Mouse (Mus musculus) T-cell, adult 2 months (primary cell): ENCODE data around the gene Vps11.
"Not testable (repeated sequence)": the region's sequence is repeated elsewhere in the genome, so short reads cannot be mapped to it uniquely, and the experiment has no call there.

Source experiments
- DNase-seq: peaks from one replicate; pipeline ENCODE4 v3.0.0; 2022; ENCODE audit warnings: low spot score

The Vps11 gene

DNA sequence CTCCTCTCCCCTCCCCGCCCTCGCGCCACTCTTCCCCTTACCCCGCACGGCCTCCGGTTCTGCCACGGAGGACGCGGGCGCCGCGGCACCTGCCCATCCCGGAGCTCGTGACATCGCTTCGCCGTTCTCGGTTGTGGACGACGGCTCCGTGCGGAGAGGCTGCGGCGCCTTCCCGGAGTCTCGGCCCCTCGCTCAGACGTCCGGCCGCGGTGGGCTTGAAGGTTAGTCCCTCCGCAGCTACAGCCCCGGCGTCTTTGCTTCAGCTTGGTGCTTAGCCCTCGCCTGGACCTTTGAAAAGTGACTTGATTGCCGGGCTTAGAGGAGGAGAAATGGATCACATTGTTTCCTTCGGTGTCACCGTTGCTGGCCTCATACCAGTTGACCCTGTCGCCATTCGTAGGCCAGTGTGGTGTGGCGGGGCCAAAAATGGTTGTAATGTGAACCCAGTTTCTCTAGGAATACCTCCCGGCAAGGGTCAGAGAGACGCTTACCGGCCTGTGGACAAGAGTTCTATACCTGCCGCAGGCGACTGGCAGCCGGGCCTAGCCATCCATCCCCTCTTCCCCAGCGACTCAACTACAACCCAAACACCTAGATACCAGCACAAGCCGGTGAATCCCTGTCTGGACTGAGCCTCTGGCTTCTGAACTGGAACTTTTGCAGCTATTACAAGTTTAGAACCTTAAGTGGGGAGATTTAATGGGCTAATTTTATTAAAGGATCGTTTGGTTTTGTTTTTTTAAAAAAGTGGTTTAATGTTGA, 26.0 kb downstream of the Vps11 start:
- DNase-seq = no peak

DNA sequence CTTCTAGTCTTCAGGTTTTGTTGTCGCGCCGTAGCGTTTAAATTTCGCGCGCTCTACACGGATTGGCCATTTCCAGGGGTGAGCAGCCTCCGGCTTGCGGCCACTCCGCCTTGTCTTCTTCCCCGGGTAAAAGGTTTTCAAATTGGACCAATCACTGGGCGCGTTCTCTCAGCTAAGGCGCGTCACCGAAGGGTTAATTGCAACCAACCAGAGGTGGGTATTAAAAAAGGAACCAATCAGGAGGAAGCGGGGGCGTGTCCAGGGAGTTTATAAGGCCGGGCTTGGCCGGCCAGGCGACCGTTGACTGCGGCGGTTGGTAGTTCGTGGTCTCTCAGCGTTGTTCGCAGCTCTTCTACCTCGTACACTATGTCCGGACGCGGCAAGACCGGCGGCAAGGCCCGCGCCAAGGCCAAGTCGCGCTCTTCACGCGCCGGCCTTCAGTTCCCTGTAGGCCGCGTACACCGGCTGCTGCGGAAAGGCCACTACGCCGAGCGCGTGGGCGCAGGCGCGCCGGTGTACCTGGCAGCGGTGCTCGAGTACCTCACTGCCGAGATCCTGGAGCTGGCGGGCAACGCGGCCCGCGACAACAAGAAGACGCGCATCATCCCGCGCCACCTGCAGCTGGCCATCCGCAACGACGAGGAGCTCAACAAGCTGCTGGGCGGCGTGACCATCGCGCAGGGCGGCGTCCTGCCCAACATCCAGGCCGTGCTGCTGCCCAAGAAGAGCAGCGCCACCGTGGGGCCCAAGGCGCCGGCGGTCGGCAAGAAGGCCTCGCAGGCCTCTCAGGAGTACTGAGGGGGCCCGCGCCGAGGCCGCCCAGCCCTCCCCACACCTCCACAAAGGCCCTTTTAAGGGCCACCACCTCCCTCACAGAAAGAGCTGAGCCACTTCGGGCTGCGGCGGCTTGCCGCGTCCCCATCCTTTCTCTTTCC, 26.8 kb downstream of the Vps11 start, which contains the start of gene H2afx:
Gene H2afx, plus strand, starts transcription at position 299 of the 935 bp plus-strand sequence.
- peak; percentile 99 for DNase-seq

DNA sequence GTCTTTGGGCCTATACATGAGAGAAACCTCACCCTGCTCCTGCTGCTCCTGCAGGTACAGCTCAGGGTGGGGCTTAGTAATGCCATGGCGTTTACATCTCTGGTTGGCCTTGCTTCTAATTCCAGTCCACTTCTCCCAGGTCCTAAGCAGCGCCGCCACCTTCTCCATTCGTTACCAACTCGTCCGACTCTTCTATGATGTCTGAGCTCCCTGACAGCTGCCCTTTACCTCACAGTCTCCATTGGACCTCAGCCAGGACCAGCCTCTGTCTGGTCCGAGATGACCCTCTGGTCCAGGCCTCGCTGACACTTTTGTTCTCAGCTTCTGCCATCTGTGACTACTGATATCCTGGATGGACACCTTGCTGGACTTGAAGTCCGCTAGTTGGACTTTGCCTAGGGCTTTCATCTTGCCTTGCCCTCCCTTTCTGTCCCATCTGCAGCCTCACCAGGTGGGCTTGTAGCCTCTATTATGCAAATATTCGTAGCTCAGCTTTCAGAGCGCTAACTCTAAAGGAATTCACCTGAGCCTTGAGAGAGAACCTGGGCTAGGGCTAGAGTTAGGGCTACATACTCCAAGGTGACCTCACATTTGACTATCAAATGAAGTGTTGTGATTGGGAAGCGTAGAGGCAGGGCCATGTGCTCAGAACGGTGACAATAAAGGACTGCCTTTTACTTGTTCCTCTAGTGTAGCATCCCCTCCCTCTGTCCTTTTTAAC, 28.4 kb downstream of the Vps11 start:
- no peak for DNase-seq

DNA sequence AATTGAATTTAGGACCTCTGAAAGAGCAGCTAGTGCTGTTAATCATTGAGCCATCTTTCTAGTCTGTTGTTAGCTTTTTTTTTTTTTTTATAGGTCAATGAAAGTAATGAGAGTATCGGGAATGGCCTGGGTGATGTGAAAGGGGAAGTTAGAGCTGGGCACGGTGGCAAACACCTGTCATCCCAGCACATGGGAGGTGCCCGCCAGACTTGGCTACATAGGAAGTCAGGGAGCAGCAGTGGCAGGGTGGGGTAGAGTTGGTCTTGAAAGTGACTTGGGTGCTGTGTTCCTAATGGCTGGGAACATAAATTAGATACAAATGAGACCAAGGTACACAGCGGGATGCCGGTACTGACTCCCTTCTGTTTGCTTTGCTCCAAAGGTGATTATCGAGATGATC, 30.7 kb downstream of the Vps11 start:
- no peak for DNase-seq

DNA sequence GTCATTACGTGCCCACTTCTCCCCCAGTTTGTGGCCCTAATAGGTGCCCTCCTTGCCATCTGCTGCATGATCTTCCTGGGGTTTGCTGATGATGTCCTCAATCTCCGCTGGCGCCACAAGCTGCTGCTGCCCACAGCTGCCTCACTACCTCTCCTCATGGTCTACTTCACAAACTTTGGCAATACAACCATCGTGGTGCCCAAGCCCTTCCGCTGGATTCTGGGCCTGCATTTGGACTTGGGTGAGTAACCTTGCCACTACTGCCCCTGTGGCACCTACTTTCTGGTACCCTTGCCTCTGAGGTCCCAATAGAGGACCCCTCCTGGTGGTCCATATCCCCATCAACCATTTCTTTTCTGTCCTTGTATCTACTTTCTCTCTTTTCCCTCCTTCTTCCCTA, 33.5 kb downstream of the Vps11 start:
- DNase-seq = no peak

DNA sequence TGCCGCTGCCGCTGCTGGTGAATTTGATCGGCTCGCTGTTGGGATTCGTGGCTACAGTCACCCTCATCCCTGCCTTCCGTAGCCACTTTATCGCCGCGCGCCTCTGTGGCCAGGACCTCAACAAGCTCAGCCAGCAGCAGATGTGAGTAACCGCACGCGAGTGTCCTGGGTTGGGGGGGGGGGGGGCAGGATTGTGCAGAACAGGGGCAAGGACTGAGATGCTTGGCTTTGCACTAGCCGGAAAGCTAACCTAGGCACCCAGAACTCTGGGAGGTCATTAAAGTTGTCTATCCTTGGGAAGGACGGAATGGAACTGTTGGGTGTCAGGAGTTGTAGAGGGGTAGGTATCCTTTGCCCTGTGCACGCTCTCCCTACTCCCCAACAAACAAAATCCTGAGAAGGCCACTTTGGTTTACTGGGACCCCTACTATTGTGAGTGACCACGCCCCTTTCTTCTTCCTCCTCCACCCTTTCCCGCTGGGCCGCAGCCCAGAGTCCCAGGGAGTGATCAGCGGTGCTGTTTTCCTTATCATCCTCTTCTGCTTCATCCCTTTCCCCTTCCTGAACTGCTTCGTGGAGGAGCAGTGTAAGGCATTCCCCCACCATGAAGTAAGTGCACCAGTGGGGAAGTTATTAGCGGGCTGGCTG, 34.3 kb downstream of the Vps11 start:
- DNase-seq = no peak

DNA sequence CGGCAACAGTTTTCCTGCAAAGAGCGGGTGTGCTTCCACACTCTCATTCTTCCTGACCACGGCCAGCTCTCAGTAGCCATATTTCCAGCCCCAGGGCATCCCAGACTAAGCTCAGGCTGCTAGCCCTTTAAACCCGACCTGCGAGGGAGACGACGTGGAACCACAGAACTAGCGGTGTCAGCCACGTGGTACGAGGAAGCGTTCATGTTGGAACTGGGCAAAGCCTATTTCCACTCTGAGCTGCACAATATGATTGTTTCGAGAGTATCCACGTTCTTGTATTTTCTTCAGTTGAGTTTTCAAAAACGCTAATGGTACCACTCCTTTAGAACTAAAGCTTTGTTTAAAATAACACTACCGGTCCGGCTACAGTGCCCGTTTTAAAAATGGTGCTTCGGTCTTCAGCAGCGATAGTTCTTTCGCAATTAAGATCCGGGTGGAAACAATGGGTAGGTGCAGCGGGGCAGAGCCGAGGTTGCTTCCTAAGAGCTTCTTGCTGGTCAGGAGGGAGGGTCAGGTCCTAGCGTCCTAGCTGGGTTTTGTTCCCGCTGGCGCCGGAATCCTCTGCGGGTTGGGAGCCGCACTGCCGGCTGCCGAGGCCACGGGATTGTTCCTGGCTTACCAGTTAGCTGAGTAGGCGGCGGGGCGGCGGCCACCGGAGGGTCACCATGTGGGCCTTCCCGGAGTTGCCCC, 35.0 kb downstream of the Vps11 start:
- peak; percentile 81 for DNase-seq

DNA sequence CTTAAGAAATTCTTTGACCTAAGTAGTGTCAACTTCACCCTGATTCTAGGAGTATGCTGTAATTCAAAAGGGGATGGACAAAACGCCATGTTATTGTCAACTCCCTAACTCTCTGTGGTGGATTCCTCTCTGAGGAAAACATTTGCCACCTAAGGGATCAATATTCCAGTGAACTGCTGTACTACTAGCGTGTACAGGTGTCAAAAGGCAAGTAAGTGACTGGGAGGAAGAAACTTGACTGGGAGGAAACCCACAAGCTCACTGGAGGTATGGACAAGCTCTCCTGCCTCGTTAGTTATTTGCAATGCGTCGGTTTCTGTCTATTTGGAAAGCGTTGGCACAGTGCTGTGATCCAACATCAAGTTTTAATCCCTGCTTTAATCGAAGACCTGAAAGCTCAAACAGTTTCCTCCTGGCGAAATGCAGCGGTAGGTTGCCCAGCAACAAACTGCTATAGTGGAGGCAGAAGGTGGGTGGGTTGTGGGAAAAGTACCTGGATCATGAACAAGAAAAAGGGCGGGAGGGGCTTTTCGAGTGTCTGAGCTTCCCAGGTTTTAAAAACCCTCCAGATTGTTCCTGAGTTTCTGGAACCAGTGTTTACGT, 35.6 kb downstream of the Vps11 start, which contains the start of gene Dpagt1:
Gene Dpagt1, plus strand, starts transcription at position 252 of the 603 bp plus-strand sequence.
- no peak for DNase-seq

DNA sequence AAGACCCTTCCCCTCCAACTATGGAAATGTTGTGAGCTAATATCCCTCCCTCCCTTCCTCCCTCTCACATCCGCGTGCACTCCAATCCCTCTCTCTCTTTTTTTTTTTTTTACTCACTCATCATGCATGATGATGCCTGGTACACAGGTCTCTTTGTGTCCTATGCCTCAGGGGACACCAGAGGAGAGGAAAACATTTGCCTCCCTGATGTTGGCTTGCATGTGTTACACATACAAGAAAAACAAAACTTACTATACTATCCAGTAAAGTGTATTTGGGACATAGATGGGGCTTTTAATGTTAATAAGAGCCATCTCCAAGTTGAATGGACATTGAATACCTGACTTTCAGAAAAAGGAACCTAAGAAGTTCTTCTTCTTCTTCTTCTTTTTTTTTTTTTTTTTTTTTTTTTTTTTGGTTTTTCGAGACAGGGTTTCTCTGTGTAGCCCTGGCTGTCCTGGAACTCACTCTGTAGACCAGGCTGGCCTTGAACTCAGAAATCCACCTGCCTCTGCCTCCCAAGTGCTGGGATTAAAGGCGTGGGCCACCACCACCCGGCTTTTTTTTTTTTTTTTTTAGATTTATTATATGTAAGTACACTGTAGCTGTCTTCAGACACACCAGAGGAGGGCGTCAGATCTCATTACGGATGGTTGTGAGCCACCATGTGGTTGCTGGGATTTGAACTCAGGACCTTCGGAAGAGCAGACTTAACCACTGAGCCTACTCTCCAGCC, 36.3 kb downstream of the Vps11 start:
- not testable (repeated sequence) for DNase-seq

DNA sequence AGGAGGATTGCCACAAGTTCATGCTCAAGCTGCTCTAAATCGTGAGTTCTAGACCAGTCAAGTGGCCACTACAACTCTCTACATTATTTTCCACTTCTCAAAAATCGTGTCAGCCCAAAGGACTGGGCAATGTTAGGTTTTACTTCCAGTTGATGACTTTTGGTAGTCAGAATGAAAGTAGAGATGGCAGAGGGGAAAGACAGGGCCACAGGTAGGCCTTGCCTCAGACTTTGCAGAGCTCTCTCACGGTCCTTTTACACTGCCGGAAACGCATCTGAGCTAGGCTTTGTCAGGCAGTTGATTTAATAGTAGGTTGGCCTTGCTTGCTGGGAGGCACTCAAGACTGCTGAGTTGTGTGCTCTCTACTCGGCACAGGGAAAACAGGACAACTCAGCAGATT, 37.3 kb downstream of the Vps11 start:
- no peak for DNase-seq

DNA sequence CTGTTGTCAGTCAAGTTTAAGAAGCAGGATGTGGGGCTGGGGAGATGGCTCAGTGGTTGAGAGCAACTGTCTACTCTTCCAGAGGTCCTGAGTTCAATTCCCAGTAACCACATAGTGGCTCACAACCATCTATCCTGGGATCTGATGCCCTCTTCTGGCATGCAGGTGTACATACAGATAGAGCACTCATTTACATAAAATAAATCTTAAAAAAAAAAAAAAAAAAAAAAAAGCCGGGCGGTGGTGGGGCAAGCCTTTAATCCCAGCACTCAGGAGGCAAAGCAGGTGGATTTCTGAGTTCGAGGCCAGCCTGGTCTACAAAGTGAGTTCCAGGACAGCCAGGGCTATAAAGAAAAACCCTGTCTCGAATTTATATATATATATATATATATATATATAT, 37.8 kb downstream of the Vps11 start:
- not testable (repeated sequence) for DNase-seq

DNA sequence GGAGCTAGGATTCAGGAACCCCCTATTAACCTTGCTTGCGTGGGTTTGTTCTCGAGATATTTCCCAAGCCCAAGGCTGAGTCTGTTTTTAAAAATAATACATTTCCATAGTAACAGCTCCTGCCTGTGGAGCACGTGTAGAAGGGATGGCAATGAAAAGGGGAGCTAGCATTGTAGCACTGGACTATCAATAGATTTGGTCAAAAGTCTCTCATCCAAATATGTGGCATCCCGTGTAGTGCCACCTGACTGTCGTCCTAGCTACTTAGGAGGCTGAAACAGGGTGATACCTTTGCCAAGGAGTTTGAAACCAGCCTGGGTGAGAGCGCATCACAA, 40.7 kb downstream of the Vps11 start:
- DNase-seq = no peak

DNA sequence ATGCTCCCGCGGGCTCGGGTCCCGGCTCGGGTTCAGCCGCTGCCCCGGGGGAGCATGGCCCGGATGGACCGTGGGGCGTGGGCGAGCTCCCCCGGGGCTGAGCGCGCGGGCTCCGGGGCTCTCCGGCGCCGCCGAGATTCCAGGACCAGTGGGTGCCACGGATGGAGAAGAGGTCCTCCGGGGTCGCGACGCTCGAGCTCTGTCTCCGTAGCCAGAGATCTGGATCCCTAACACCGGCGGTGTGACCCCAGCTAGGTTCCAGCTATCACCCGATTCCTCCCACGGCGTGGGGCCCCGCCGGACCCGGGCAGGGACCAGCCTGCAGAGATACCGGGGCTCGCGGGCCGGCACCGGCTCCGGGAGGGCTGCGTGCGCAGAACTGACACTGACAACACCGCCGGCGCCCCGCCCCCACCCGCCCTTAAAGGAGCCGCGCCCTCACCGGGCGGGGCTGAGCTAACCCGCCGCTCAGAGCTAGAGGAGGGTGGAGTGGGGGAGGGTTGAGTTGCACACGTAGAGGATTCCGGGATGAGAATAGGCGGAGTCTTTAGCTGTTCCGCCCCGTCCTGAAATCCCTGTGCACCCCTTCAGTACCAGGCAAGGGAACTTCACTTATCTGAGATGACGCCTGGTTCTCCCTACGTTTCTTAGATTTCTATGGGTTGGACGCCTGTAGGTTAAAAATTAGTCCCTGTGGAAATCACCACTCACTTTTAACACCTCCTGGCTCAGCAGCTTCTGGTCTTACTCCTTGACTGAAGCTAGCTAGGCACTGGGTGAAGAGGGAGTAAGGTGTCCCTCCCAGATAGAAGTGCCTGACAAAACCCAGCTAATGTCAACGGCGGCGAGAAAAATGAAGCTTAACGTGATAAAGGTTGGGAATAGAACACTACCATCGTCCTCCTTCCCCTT, 41.3 kb downstream of the Vps11 start, which contains the start of gene C2cd2l:
Gene C2cd2l, minus strand, starts transcription at position 399 of the 912 bp plus-strand sequence.
- peak; percentile 61 for DNase-seq

DNA sequence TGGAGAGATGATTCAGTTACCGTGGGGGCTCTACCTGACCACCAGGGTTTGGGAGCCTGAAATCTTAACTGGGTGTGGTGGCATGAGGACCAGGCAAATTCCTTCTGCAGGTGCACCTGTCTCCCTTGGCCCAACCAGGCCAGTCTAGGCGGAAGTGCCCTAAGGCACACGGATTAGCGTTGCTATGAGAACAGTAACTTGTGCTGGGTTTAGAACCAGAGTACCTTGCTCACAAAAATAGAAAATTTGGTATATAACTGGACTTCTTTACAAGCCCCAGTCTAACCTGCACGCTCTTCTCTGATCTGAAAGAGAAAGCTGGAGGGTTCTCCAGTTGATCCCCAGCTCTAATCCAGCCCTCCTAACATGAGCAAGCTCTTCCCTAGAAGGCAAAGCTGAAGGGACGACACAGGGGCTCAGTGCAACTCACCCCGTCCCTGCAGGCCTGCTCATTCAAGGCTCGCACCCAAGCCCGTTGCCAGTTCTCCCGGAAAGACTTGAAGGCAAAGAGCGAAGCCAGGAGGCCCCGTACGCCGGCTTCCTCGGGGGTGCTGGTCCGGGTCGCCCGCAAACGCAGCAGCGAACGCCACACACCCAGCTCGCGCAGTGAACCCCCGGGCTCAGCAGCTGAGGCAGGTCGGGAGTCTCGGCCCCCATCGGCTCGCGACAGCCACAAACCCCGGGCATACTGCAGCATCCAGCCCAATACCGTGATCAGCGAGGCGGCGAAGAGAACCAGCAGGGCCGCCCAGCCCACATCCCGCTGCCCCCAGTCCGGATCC, 42.2 kb downstream of the Vps11 start:
- peak; percentile 19 for DNase-seq

DNA sequence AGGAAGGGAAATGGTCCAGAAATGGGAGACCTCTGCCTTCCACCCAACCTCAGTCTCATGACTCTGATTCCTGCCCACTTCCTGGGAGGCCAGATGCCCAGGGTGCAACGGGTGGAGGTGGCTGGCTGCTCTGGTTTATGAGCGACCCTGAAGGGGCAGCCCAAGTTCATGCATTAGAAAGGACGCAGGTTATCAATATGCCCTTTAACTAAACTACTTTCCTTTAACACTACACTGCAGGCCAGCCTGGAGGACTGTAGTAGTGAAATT, 42.7 kb downstream of the Vps11 start:
- no peak for DNase-seq

DNA sequence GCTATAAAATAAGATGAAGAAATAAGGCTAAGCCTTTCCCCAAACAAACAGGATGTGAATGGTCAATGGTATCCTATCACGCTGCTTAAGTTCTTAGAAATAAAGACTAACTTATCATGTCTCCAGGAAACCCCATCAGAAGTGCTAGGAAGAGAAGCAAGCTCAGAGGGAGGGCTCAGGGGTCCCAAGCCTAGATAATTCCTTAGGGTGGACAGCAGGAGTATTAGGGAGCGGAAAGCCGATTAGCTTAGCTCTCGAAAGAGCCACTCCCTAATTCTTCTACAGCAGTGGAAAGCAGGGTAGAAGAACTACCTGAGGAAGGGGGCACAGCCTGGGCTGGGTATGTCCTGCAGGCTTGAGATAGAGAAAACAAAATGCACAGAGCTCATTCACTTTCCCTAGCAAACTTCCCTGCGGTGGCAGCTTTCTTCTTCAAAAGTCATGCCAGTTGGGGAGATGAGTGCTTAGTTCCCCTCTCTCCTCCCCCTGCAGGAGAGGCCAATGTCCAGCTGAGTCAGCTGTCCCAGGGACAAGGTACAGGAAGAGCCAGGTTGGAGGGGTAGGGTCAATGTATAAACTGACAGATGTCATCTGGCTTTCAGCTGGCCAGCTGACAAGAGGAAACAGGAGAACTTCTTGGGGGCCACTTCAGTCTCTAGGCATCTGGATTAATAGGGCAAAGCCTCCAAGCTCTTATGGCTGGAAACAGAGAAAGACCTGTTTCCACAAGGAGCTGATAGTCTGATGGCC, 43.2 kb downstream of the Vps11 start:
- no peak for DNase-seq

DNA sequence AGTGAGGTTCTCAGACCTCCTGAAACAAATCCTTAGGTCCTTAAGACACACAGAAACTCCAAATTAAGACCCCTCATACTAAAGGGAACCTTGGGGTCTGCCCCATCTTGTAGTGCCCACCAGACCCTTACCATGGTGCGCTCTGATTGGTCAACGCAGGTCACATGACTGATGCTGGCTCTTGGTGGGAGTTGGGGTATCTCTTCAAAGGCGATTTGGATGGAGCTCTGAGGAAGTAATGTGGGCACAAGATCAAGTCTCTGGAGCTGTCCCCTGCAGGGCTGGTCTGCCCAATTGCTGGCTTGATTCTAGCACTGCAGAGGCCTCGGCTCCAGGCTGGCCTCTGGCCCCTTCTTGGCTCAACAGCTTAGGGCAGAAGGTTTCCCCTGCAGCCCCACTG, 44.0 kb downstream of the Vps11 start:
- no peak for DNase-seq

DNA sequence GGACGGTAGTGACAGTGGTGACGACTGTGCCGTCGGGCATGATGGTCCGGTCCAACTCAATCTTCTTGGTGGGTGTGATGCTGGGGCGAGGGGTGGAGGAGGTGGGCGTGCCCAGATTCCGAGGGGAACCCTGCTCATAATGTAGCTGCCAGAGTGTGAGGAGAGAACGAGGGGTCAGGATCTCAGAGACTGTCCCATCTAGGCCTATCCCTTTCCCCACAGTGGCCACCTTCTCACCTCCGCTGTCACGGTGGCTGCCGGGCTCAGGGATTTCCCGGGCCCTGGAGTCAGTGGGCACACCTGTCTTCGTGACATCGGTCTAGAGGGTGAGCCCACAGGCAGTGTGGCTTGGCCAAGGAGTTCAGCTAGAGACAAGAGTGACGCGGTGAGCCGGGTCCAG, 46.6 kb downstream of the Vps11 start:
- no peak for DNase-seq
